Mouse (Mus musculus) heart, postnatal 14 days (tissue): ENCODE results near the gene Cd93. TPM values are rescaled to one million over a fixed set of nuclear protein-coding genes. Genes with fewer than 3 reads are reported as not detected.

ENCODE experiments used
- total RNA-seq, 2 experiments: library from RNA; stranded (reverse); gene quantifications; 2 replicates each; pipeline ENCODE4 v1.2.3; 2021

Cd93 gene
- total RNA-seq, 2 experiments from 2014 or later: 123 to 126 TPM

Other genes starting within 250 kb of the Cd93 start
- 1 to 10 TPM in 1 of 2 experiments, under 1 TPM in 1; 0.72 to 1.4 TPM for gene Sstr4, start 48.2 kb downstream of the Cd93 start, total RNA-seq
- gene Thbd, start 35.4 kb downstream of the Cd93 start, total RNA-seq: 10 to 100 TPM; 59.9 to 68.8 TPM
- 1 to 10 TPM; 6.5 to 7.7 TPM for gene Nxt1, start 229.0 kb upstream of the Cd93 start, total RNA-seq
- gene Gzf1, start 237.5 kb upstream of the Cd93 start, total RNA-seq: 10 to 100 TPM; 20.6 to 21.3 TPM